Mouse (Mus musculus) erythroblast, embryonic 14.5 days (primary cell): Measurements from ENCODE around the gene Cpsf3.

ENCODE experiments used
- GATA1 ChIP-seq: IDR thresholded peaks from 2 replicates; pipeline ENCODE4 v1.6.1; 2012; ENCODE audit warnings: low read length, inconsistent platforms, mixed read lengths
- TAL1 ChIP-seq: IDR thresholded peaks from 3 replicates; pipeline ENCODE4 v1.6.1; 2012; ENCODE audit warnings: low read length, inconsistent platforms, mixed read lengths

DNA sequence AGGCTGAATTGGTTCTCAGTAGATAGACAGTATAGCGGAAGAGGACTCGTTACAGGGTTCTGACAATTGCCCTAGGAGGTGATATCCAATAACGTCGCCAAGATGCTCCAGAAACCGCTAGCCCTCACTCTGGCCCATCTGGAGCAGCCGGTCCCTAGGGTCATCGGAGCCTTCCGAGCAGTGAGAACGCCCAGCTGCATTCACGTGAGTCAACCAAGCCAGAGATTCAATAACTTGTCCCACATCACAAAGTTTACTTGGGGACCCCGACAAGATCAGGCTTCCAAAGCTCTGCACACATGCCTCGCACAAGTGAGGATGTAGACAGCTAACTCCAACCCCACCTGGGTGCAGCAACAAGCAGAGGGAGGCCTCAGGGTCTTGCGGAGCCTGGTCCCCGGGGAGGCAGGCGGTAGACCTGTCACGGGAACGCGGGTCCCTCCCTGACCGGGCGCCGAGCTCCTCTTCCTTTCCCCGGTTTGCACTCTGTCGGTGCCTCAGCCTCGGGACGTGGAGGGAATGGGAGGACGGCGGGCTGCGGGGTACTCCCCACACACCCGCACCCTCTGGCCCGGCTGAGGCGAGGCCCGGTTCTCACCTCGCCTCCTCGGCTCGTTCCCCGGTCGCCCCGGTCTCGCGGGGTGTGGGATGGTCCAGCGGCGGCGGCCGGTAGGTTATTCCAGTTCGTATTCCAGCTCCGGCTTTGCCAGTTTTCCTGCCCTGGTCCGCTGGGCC lies 484 bp downstream of the Cpsf3 start:
- TF ChIP-seq TAL1 = no peak
- no peak for TF ChIP-seq GATA1
